Mouse (Mus musculus): ENCODE results near the gene Apoo. TPM values are rescaled to one million over a fixed set of nuclear protein-coding genes. Genes with fewer than 3 reads are reported as not detected.
"Not testable (repeated sequence)": the region's sequence is repeated elsewhere in the genome, so short reads cannot be mapped to it uniquely, and the experiment has no call there.

Apoo gene
- 100 to 1,000 TPM; 122 to 171 TPM for total RNA-seq (2021)
- long read RNA-seq, experiment 1, transcript Apoo-204 (9 exons, 784 nt) = major isoform, 27 of 36 reads
- long read RNA-seq, experiment 1, partial matches to known transcripts = 3 of 36 reads
- long read RNA-seq, experiment 1, other reads (novel, unspliced or antisense) = 2 of 36 reads
- long read RNA-seq, experiment 2, transcript Apoo-204 (9 exons, 784 nt) = major isoform, 72 of 85 reads
- long read RNA-seq, experiment 2, partial matches to known transcripts = 6 of 85 reads
- long read RNA-seq, experiment 2, other reads (novel, unspliced or antisense) = 2 of 85 reads

DNA sequence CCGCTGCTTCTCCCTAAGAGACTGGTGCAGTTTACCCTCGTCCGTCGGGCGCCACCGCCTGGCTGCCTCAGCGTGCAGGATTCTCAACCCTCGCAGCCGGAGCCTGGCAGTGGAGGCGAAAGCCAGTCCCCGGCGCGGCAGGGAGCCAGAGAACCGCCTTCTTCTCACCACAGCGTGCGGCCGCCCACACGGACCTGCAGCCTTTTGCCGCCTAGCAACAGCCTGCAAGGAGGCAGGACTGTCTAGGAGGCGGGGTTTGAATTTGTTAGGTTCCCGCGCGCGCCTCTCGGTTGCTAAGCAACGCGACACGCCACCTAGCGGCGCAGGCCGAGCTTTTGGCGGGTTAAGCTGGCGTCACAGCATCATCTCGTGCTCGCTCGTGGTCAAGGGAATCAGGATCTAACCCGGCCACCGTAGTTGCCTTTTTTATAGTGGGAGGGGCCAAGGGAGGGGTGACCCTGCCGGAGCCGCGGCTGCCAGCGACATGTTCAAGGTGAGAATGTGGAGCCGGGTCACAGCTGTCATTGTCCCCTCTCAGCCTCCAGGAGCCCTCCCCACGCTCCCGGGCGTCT is at the start of gene Apoo, which contains the start of gene Fam90a1b:
Gene Apoo (plus strand): TSS at position 448 of the 572 bp plus-strand sequence.
Gene Fam90a1b (minus strand): TSS at position 108 of the 572 bp plus-strand sequence.
- peak; percentile 92 for DNase-seq

DNA sequence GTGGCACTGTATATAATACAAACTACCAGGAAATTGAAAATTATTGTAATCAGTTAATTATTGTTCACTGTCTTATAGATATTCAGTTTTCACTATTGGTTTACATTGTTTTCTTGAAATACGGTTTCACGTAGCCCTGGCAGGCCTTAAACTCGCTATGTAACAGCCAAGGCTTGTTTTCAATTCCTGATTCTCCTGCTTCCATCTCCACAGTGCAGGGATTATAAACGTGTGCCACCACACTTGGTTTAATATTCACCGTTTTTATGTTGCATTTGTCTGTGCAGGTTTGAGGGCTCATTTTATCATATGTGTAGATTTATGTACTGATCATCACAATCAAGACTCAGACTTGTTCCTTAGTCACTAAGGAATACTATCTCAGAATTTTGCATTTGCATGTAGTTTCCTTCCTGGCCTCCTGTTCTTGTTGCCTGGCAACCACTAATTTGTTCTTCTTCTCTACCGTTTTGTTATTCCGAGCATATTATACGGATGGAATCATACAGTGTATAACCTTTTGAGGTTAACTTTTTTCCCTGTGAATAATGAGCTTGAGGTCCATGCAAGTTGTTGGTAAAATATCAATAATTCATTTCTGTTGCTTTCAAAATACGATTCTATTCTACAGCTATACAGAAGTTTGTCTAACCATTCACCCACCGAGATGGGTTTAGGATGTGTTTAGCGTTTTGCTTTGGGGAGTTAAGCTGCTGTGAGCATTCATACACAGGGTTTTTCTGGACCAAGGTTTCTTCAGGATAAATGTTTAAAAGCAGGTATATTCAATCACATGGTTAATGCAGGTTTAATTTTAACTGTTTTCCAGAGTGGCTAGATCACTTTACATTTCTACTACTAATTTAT is 45.6 kb upstream of the Apoo start:
- DNase-seq = no peak

DNA sequence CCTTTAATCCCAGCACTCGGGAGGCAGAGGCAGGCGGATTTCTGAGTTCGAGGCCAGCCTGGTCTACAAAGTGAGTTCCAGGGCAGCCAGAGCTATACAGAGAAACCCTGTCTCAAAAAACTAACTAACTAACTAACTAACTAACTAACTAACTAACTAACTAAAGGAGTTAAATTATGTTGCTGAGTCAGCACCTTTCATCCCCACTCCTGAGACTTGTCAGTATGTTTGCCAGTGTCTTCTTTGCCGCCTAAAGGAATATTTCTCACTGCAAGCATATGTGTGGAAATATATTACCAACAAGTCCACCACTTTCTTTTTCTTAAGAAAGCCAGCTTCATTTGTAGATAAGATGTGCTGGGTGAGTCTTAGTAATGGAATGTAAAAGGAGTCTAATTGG is 23.3 kb upstream of the Apoo start:
- DNase-seq = not testable (repeated sequence)

DNA sequence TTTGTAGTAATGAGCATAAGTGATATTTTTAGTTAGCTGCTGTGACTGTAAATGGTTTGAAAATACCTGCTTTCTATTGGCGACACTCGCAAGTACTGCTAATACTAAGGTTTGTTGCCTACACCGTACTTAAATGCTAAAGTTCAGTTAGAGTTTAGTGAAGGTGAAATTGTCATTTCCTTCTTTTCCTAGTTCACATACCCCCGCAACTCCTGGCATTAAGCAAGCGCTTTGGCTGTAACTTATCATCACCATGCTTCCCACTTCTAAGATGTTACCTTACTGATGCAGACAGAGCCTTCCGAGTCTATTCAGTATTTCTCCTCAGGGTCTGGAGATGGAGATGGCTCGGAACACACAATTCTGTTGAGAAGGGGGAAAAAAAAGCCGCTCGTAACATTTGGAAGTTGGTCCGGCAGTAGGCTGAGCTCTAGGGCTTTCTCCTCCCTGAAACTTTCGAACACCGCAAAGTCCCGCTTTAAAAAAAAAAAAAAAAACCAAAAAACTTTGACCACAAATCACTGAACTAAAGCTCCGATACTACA is 1.5 kb upstream of the Apoo start:
- DNase-seq = no peak

DNA sequence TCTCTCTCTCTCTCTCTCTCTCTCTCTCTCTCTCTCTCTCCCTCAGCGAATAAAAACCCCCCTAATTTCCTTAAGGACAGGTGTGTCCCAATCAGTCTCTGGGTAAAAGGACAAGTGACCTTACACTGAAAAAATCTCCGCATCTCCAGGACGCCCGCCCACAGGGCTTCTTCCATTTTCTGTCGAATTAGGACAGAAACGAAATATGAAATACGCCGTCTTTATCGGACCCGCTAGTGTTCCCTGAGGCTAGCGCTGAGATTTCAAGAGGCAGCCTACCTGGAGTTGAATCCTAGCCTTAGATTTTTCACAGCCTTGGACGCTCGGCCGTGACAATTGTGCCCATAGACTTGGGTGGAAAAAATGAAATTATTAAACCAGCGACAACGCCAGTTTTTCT is 888 bp upstream of the Apoo start:
- DNase-seq = no peak

DNA sequence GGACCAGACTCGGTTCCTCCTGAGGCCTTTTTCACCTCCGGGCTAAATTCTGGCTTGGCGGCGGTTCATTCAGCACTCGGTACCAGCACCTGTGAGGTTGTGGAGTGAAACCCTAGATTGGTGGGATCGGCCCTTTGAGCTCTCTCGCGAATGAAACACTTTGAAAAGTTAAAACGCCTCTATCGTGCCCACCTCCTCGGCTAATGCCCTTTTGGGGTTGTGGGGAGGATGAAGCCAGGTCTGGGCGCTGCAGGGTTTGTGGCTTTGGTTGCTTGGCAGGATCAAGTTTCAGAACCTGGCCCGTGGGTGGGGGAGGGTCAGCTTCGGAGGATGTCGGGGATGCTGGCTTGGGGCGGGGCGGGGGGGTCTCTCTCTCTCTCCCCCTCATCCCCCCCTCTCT is 331 bp downstream of the Apoo start:
- DNase-seq = peak; percentile 18

DNA sequence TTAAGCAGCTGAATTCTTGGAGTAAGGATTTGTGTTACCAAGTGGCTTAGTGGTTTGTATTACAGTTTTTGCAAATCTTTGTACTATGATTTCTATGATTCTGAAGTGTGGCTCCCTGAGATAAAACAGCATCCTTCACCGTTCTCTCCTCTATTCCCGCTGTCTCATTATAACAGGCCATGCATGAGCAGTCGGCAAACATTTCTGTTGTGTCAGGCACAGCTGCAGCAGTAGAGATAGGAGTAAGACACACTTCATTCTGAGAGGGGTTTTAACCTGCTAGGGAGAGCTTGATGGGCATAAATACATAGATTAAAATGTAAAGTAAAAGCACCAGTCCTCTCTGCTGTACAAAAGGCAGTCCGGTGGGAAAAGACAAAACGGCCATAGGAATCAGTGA is 11.8 kb downstream of the Apoo start:
- DNase-seq = no peak

DNA sequence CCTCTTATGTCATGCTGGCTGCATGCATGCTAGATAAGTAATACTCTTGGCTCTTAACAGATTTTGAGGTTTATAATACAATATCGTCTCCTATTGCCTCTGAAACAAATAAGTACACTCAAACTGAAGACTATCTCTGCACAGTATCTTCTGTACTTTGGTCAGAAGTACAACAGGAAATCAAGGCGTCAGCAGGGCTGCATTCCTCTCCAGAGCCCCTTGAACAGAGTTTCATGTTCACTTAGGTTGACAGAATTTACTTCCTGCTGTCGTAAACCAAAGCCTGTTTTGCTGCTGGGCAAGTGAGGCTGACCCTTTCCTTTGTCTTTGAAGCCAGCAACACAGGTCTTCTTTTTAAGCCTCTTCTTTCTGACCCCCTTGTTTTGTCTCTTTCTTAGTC is 42.1 kb downstream of the Apoo start:
- no peak for DNase-seq

DNA sequence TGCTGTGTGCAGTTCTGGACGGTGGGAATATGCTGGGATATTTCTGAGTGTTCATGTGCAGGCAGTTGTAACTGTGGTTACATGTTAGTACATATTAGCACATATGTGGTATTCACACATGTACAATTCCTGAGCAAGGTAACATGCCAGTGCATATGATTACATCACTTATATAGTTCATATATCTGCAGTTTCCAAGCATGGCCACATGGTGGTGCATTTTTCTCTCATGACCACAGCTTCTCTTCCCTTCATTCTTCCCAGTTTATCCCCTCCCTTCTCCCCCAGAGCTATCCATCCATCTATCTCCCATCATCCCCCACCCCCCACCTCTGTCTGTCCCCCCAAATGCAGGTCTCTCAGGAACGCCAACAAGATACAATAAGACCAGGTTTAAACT is 53.3 kb downstream of the Apoo start:
- no peak for DNase-seq

DNA sequence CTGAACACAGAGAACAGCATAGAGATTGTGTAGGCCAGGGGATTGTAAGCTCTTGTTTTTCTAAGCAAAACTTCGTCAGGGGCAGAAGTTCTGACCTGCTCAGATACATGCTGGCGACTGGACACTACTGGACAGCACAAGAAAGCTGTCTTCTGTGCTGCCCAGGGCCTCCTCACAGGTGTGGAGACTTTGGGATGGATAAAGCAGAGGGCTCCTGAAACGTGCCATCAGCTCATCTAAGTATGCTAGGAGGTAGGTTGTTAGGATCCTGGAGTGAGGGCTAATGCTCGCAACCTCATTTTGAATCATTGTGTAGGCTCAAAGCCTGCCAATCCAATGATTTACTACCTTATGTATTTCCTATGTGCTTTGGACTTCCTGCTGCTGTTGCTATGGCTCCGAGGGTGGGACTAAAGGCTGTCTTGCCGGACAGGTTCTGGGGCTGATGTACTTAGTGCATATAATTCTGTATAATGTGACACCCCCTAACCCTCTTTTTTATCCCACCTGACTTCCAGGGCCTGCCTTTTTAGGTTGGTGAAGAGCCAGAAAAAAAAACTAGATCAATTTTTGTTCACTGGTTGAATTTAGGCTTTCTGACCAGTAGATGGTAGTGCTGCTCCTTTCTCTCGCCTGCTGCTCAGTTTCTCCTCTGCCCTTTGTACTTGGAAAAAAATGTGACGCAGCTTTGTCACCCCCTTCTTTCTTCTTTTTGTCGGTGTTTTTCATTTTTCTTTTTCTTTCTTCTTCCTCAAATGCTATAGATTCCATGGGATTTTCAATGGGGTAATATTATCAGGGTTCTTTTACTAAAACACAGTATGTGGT is 64.8 kb downstream of the Apoo start:
- DNase-seq = no peak

DNA sequence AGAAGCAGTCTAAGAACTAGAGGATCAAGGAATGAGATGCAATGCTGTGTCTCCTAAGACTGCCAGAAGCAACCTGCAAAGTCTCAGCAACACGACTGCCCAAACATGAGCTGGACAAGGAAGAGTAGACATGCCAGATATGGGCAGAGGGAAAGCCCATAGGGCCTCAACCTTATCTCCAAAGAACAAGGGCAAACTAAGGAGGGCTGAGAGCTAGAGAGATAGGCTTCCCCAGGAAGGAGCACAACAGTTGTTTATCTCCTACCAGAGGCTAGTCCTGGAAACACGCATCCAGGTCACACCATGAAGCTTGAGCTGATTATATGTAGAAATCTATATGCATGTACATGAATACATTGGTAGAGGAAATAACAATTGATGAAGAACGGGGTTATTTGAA is 78.5 kb downstream of the Apoo start:
- not testable (repeated sequence) for DNase-seq

DNA sequence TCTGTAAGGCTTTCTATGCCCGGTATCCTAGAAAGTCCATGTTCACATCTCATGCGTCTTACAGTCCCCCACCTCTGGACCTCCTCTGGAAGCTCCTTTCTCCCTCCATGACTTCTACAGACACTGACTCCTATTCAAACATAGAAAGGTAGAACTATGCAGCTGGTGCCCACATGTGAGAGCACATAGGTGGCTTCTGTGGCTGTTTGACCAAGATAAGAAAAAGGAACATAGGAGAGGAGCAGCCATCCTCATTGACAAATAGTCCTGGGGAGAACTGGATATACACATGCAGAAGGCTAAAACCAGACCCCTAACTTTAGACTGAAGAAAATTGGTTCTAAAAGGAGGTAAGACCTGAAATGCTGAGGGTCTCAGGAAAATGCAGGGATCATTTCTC is 79.1 kb downstream of the Apoo start:
- DNase-seq = not testable (repeated sequence)

DNA sequence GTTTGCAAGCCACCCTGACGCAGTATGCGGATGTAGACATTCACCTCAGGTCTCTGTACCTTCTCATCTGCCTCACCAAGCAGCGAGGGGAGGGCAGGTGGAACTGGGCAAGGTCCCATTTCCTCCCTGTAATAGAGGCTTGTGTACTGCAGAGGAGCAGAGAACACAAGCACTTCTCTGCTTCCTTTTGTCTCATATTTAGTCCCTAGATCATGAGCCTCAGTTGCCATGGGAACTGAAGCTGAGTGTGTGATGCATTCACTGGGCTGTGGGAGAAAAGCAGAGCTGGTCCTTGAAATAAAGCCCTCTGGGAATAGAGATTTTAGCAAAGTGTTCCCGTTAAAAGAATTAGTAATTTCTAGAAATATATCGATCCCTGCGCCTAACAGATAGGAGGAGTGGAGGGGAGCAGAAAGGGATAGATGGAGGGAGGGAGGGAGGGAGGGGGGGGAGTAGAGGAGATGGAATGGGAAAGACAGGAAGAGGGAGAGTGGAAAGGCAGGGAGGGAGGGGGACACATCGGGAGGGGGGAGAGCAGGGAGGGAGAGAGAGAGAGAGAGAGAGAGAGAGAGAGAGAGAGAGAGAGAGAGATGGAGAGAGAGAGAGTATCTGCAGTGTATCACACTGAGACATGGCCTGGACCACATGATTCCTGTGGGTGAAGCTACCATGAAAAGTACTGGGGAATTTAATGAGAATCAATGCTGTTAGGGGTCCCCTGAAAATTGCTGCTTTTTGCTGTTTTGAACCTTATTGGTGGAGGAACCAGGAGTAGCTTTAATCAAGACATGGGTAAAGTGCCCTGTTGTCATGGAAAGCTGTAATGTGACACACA is 83.3 kb downstream of the Apoo start:
- DNase-seq = not testable (repeated sequence)

DNA sequence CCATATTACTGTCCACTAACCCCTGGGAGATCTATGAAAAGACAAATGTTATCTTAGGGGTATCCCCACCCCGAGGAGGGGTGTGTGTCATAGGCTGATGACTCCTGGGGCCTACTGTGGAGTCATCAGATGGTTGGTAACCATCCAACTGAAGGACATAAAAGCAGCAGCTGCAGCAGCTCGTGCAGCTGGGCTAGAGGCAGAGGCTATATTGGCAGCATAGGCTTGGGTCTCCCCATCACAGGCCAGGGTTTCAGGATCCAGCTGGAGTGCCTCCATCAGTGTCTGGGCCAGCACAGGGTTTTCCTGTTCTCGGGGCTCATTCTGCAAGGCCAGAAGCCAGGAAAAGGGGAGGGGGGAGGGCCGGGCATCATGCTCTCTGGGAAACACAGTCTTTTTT is 92.4 kb downstream of the Apoo start:
- peak; percentile 34 for DNase-seq

DNA sequence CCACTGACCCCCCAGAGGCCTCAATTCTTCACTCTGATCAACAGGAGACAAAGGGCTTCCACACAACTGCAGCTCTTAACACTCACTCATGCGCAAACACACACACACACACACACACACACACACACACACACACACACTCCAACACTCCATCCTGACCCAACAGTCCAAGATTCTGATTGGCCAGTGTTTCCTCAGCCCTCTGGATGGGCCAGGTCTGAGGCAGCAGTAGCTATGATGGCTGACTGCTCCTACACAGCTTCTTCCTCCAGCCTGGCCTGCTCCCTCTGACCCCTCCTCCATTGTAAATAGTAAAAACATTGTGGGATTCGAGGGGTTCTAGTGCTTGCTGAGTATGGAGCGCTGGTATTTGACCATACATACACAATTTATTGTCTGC is 94.6 kb downstream of the Apoo start:
- DNase-seq = not testable (repeated sequence)

DNA sequence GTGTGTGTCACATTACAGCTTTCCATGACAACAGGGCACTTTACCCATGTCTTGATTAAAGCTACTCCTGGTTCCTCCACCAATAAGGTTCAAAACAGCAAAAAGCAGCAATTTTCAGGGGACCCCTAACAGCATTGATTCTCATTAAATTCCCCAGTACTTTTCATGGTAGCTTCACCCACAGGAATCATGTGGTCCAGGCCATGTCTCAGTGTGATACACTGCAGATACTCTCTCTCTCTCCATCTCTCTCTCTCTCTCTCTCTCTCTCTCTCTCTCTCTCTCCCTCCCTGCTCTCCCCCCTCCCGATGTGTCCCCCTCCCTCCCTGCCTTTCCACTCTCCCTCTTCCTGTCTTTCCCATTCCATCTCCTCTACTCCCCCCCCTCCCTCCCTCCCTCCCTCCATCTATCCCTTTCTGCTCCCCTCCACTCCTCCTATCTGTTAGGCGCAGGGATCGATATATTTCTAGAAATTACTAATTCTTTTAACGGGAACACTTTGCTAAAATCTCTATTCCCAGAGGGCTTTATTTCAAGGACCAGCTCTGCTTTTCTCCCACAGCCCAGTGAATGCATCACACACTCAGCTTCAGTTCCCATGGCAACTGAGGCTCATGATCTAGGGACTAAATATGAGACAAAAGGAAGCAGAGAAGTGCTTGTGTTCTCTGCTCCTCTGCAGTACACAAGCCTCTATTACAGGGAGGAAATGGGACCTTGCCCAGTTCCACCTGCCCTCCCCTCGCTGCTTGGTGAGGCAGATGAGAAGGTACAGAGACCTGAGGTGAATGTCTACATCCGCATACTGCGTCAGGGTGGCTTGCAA is 95.9 kb downstream of the Apoo start:
- DNase-seq = not testable (repeated sequence)
